8 mouse cellular contexts compared by ENCODE assay signal in the genomic region with DNA sequence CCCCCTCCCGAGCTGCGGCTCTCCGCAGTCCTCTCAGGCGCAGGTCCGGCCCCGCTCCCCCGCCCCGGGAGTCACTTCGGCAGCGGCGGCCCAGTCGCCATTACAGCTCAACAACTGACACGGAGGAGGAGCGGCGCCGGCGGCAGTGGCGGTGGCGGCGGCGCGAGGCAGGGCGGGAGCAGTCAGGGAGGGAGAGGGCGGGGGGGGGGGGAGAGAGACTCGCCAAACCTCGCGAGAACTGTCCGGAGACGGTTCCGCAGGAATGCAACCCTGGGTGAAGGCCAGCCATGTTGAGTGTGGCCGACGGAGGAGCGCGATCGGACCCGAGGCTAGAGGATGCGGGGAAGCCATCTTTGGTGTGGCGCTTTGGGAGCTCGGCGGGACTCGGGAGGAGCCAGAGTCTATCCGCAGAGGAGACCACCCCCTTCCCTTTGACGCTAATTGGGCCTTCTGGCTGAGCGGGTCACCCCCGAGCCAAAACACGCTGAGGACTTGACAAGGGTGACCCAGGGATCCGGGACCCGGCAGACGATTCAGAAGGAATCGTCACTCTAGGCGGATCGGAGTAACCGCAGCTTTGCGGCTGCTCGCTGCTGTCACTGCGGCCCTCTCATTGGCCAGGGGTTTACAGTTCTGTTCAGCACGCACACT. TPM values are rescaled to one million over a fixed set of nuclear protein-coding genes. Genes with fewer than 3 reads are reported as not detected.
DNase-seq lines count a peak whose midpoint lies in the region; ATAC-seq and TF ChIP-seq lines count a peak whose summit lies in the region.

A gene (minus strand): TSS at position 188 of the 651 bp plus-strand sequence.

- dilution Hi-C loops in CH12.LX (cut with MboI; ENCODE audit: extremely low pct_ligation_motif_present, extremely low pct_unique_long_range_greater_than_20kb, low sequenced_read_pairs), result no loop called here

- H3K27me3 ChIP-seq in CH12.LX (replicated peaks), result no peaks in the 10 kb centered on the region
- H3K27me3 ChIP-seq in forebrain, embryonic 11.5 days (ENCODE audit: control insufficient read depth, insufficient read depth, low read length), result no peaks in the 10 kb centered on the region
- H3K27me3 ChIP-seq in heart, embryonic 16.5 days (ENCODE audit: control insufficient read depth, insufficient read depth, low read length), result no peaks in the 10 kb centered on the region
- H3K27me3 ChIP-seq in liver, embryonic 15.5 days, result no peaks in the 10 kb centered on the region
- H3K27me3 ChIP-seq in neural tube, embryonic 12.5 days (replicated peaks), result no peaks in the 10 kb centered on the region

- H3K4me1 ChIP-seq in CH12.LX (ENCODE audit: control insufficient read depth in 1 of 2, insufficient read depth in 2 of 2), result peaks cover 0 to 31% of the 10 kb centered on the region in 2 experiments; a peak in 2 of 4 replicates
- H3K4me1 ChIP-seq in forebrain, embryonic 11.5 days (replicated peaks; ENCODE audit: control insufficient read depth, insufficient read depth, low read length), result no peaks in the 10 kb centered on the region
- H3K4me1 ChIP-seq in heart, embryonic 16.5 days (ENCODE audit: control insufficient read depth, insufficient read depth, low read length), result peaks cover 11% of the 10 kb centered on the region; the same call in 1 of the 2 replicates
- peaks cover 37% of the 10 kb centered on the region for H3K4me1 ChIP-seq in liver, embryonic 15.5 days (replicated peaks)
- H3K4me1 ChIP-seq in neural tube, embryonic 12.5 days, result peaks cover 9% of the 10 kb centered on the region; the same call in 1 of the 2 replicates

- H3K4me2 ChIP-seq in CH12.LX (ENCODE audit: insufficient read depth, low read depth, poor library complexity, severe bottlenecking), result peak within 1 kb of the TSS; percentile 88
- H3K4me2 ChIP-seq in forebrain, embryonic 11.5 days (ENCODE audit: low read depth, low read length, severe bottlenecking), result peak within 1 kb of the TSS; percentile 81
- H3K4me2 ChIP-seq in heart, embryonic 16.5 days (ENCODE audit: low read depth, low read length), result peak within 1 kb of the TSS; percentile 87
- H3K4me2 ChIP-seq in liver, embryonic 15.5 days, result peak within 1 kb of the TSS; percentile 92
- H3K4me2 ChIP-seq in neural tube, embryonic 12.5 days (replicated peaks), result peak within 1 kb of the TSS; percentile 84

- peak within 1 kb of the TSS; percentile 77 to 94 (median 93) for H3K4me3 ChIP-seq in CH12.LX (replicated peaks in 1 of 3; ENCODE audit: low read depth in 2 of 3, low read length in 2 of 3, poor library complexity in 1 of 3)
- H3K4me3 ChIP-seq in forebrain, embryonic 11.5 days (ENCODE audit: low read depth, low read length), result peak within 1 kb of the TSS; percentile 95
- peak within 1 kb of the TSS; percentile 99 for H3K4me3 ChIP-seq in heart, embryonic 16.5 days (ENCODE audit: low read length)
- H3K4me3 ChIP-seq in liver, embryonic 15.5 days (replicated peaks), result peak within 1 kb of the TSS; percentile 95
- H3K4me3 ChIP-seq in neural tube, embryonic 12.5 days, result peak within 1 kb of the TSS; percentile 98

- DNase-seq in CH12.LX (ENCODE audit: extremely low read depth), result peak; percentile 97
- peak; percentile 97 for DNase-seq in c-Kit-positive CD71-positive TER-119-negative erythroid progenitor cells, embryonic 14.5 days (ENCODE audit: low read depth)
- DNase-seq in forebrain, embryonic 11.5 days (ENCODE audit: low spot score), result peak; percentile 99
- DNase-seq in kidney, postnatal 36 days, result peak; percentile 98
- DNase-seq in telencephalon, adult 2 months (ENCODE audit: low read depth, low spot score), result peak; percentile 97

- H3K9me3 ChIP-seq in CH12.LX (replicated peaks; ENCODE audit: low read length), result peaks cover 8% of the 10 kb centered on the region
- H3K9me3 ChIP-seq in forebrain, embryonic 11.5 days (ENCODE audit: control insufficient read depth, low read length), result no peaks in the 10 kb centered on the region
- H3K9me3 ChIP-seq in heart, embryonic 16.5 days (replicated peaks; ENCODE audit: control insufficient read depth, low read length), result no peaks in the 10 kb centered on the region
- H3K9me3 ChIP-seq in liver, embryonic 15.5 days (replicated peaks), result no peaks in the 10 kb centered on the region
- no peaks in the 10 kb centered on the region for H3K9me3 ChIP-seq in neural tube, embryonic 12.5 days

- H3K36me3 ChIP-seq in CH12.LX (replicated peaks in 1 of 2; ENCODE audit: control insufficient read depth in 1 of 2, insufficient read depth in 1 of 2, low read length in 1 of 2), result peaks cover 0 to 2% of the 10 kb centered on the region in 2 experiments
- no peaks in the 10 kb centered on the region for H3K36me3 ChIP-seq in forebrain, embryonic 11.5 days (ENCODE audit: control insufficient read depth, insufficient read depth, low read length)
- H3K36me3 ChIP-seq in heart, embryonic 16.5 days (ENCODE audit: control insufficient read depth, insufficient read depth), result no peaks in the 10 kb centered on the region
- H3K36me3 ChIP-seq in liver, embryonic 15.5 days (replicated peaks), result no peaks in the 10 kb centered on the region
- H3K36me3 ChIP-seq in neural tube, embryonic 12.5 days, result no peaks in the 10 kb centered on the region

- TF ChIP-seq RAD21 in CH12.LX (IDR thresholded peaks at IDR 0.05; ENCODE audit: low read depth, low read length), result no peak

- in situ Hi-C loops in CH12.LX (cut with MboI; ENCODE audit: low pct_ligation_motif_present, low pct_unique_long_range_greater_than_20kb, low sequenced_read_pairs), result no loop called here

- H3K27ac ChIP-seq in CH12.LX (ENCODE audit: insufficient read depth, low read depth), result peak within 1 kb of the TSS; percentile 57
- H3K27ac ChIP-seq in forebrain, embryonic 11.5 days (ENCODE audit: low read depth, low read length), result peak within 1 kb of the TSS; percentile 81
- H3K27ac ChIP-seq in heart, embryonic 16.5 days (ENCODE audit: low read length), result peak within 1 kb of the TSS; percentile 94
- H3K27ac ChIP-seq in liver, embryonic 15.5 days (replicated peaks), result peak within 1 kb of the TSS; percentile 98
- peak within 1 kb of the TSS; percentile 83 for H3K27ac ChIP-seq in neural tube, embryonic 12.5 days

- peaks cover 8% of the 10 kb centered on the region for H3K79me2 ChIP-seq in CH12.LX (replicated peaks; ENCODE audit: control insufficient read depth, extremely low read depth, insufficient read depth, poor library complexity, severe bottlenecking)

- TF ChIP-seq CTCF in CH12.LX (conservative IDR thresholded peaks at IDR 0.05 in 1 of 2, IDR thresholded peaks at IDR 0.05 in 1 of 2; ENCODE audit: low read depth in 2 of 2, low read length in 2 of 2), result no peak

- peak; percentile 72; the same call in 1 of the 2 replicates for TF ChIP-seq POLR2A in CH12.LX (IDR thresholded peaks at IDR 0.05; ENCODE audit: low read depth, low read length)

- under 1% methylated on average over 40 of the region's 57 CpGs for WGBS in forebrain, embryonic 11.5 days
- WGBS in heart, embryonic 16.5 days, result under 1% methylated on average over 54 of the region's 57 CpGs
- WGBS in liver, embryonic 15.5 days (ENCODE audit: insufficient replicate concordance), result under 1% methylated on average over 55 of the region's 57 CpGs
- under 1% methylated on average over 54 of the region's 57 CpGs for WGBS in neural tube, embryonic 12.5 days

- peak; percentile 99 for ATAC-seq in forebrain, embryonic 11.5 days (replicated peaks; ENCODE audit: low FRiP score)
- peak; percentile 98 for ATAC-seq in heart, embryonic 16.5 days (replicated peaks; ENCODE audit: extremely low read depth, insufficient read depth, low FRiP score)
- ATAC-seq in liver, embryonic 15.5 days (ENCODE audit: insufficient read depth), result peak; percentile 96
- peak; percentile 99 for ATAC-seq in neural tube, embryonic 12.5 days (ENCODE audit: low FRiP score, low read depth)

- H3K9ac ChIP-seq in CH12.LX (ENCODE audit: insufficient read depth, low read depth), result peak within 1 kb of the TSS; percentile 92
- H3K9ac ChIP-seq in forebrain, embryonic 11.5 days (ENCODE audit: low read length), result peak within 1 kb of the TSS; percentile 96
- peak within 1 kb of the TSS; percentile 99 for H3K9ac ChIP-seq in heart, embryonic 16.5 days (ENCODE audit: low read length)
- H3K9ac ChIP-seq in liver, embryonic 15.5 days, result peak within 1 kb of the TSS; percentile 100
- peak within 1 kb of the TSS; percentile 99 for H3K9ac ChIP-seq in neural tube, embryonic 12.5 days

- no peak for TF ChIP-seq EP300 in CH12.LX (IDR thresholded peaks at IDR 0.05; ENCODE audit: low read length)

TF ChIP-seq in CH12.LX, 34 proteins besides CTCF, POLR2A, EP300 and RAD21 (continues in another document):
- peak; percentile 45 for TF ChIP-seq MAX (IDR thresholded peaks at IDR 0.05; ENCODE audit: low read length)
- peak; percentile 77 for TF ChIP-seq ELF1 (IDR thresholded peaks at IDR 0.05; ENCODE audit: low read depth, low read length)
- TF ChIP-seq MAZ (IDR thresholded peaks at IDR 0.05; ENCODE audit: low read depth, low read length), result peak; percentile 80
- TF ChIP-seq KAT2A (IDR thresholded peaks at IDR 0.05; ENCODE audit: insufficient replicate concordance, low read length), result peak; percentile 58; the same call in 1 of the 2 replicates
- peak; percentile 48 for TF ChIP-seq TCF12 (IDR thresholded peaks at IDR 0.05; ENCODE audit: low read depth, low read length)
- TF ChIP-seq ZMIZ1 (IDR thresholded peaks at IDR 0.05; ENCODE audit: low read depth, low read length), result peak; percentile 72
- TF ChIP-seq SIN3A (IDR thresholded peaks at IDR 0.05; ENCODE audit: low read length), result peak; percentile 70; the same call in 1 of the 2 replicates
- no peak for TF ChIP-seq POLR2AphosphoS2 (IDR thresholded peaks at IDR 0.05; ENCODE audit: low read depth, low read length)
- no peak for TF ChIP-seq USF2 (conservative IDR thresholded peaks at IDR 0.05; ENCODE audit: low read depth, low read length)
- peak; percentile 28; the same call in 1 of the 2 replicates for TF ChIP-seq IRF4 (IDR thresholded peaks at IDR 0.05; ENCODE audit: low read depth, low read length)
- TF ChIP-seq BHLHE40 (IDR thresholded peaks at IDR 0.05; ENCODE audit: low read depth, low read length), result no peak
- TF ChIP-seq RCOR1 (conservative IDR thresholded peaks at IDR 0.05; ENCODE audit: low read depth, low read length), result peak; percentile 76
- TF ChIP-seq MXI1 (IDR thresholded peaks at IDR 0.05; ENCODE audit: low read depth, low read length), result peak; percentile 61; the same call in 1 of the 2 replicates
- peak; percentile 82 for TF ChIP-seq NRF1 (IDR thresholded peaks at IDR 0.05; ENCODE audit: low read depth, low read length)
- no peak for TF ChIP-seq ZNF384 (IDR thresholded peaks at IDR 0.05; ENCODE audit: low read depth, low read length)

RNA-seq across cellular contexts. Expression of the gene that starts here (rescaled TPM):
- total RNA-seq in CH12.LX (2012; rRNA removed) (5.3 and 6.8 TPM in 2 replicates), CH12.LX (2014; rRNA removed) (3.5 and 3.6 TPM in 2 replicates)
- 8.3 and 8.5 TPM in 2 replicates for polyA plus RNA-seq in CH12.LX (2012; ENCODE audit: insufficient read length, low read depth)
- 7.1 and 9.7 TPM in 2 replicates for polyA plus RNA-seq in forebrain, embryonic 11.5 days (2014; fragmentation: Nextera tagmentation; extraction: Ambion mirVana)
- polyA plus RNA-seq in heart, embryonic 16.5 days (2015; fragmentation: Nextera tagmentation; extraction: Ambion mirVana), result 5.1 and 6.6 TPM in 2 replicates
- polyA plus RNA-seq in liver, embryonic 15.5 days (2015; fragmentation: Nextera tagmentation; extraction: Ambion mirVana), result 5.9 and 6.0 TPM in 2 replicates
- polyA plus RNA-seq in neural tube, embryonic 12.5 days (2016; fragmentation: Nextera tagmentation; extraction: Ambion mirVana), result 10.2 and 10.5 TPM in 2 replicates

Comparison
In these comparisons a context has a peak if more than half of its experiments do, and no peak if none do; other contexts are left out.
1. Peak in every context shown above with its lines: DNase-seq, ATAC-seq, H3K4me3 ChIP-seq and H3K27ac ChIP-seq.